Mouse (Mus musculus) CH12.LX (cell line): ENCODE results near the gene St6gal1.

Source experiments
- BHLHE40 ChIP-seq: IDR thresholded peaks from 2 replicates; pipeline ENCODE4 v1.6.1; 2011; ENCODE audit warnings: mild to moderate bottlenecking, low read depth, low read length, improper control_type of control experiment
- ELF1 ChIP-seq: IDR thresholded peaks from 2 replicates; pipeline ENCODE4 v1.6.1; 2014; ENCODE audit warnings: low read depth, mild to moderate bottlenecking, inconsistent platforms, low read length, improper control_type of control experiment
- EP300 ChIP-seq: IDR thresholded peaks from 2 replicates; pipeline ENCODE4 v1.6.1; 2011; ENCODE audit warnings: low read length, improper control_type of control experiment
- POLR2A ChIP-seq: IDR thresholded peaks from 2 replicates; pipeline ENCODE4 v1.6.1; 2011; ENCODE audit warnings: low read depth, mild to moderate bottlenecking, improper control_type of control experiment, low read length
- POLR2AphosphoS2 ChIP-seq: IDR thresholded peaks from 2 replicates; pipeline ENCODE4 v1.6.1; 2011; ENCODE audit warnings: low read depth, low read length, improper control_type of control experiment
- ZC3H11A ChIP-seq: IDR thresholded peaks from 2 replicates; pipeline ENCODE4 v1.6.1; 2012; ENCODE audit warnings: low read depth, mild to moderate bottlenecking, inconsistent platforms, low read length, improper control_type of control experiment

DNA sequence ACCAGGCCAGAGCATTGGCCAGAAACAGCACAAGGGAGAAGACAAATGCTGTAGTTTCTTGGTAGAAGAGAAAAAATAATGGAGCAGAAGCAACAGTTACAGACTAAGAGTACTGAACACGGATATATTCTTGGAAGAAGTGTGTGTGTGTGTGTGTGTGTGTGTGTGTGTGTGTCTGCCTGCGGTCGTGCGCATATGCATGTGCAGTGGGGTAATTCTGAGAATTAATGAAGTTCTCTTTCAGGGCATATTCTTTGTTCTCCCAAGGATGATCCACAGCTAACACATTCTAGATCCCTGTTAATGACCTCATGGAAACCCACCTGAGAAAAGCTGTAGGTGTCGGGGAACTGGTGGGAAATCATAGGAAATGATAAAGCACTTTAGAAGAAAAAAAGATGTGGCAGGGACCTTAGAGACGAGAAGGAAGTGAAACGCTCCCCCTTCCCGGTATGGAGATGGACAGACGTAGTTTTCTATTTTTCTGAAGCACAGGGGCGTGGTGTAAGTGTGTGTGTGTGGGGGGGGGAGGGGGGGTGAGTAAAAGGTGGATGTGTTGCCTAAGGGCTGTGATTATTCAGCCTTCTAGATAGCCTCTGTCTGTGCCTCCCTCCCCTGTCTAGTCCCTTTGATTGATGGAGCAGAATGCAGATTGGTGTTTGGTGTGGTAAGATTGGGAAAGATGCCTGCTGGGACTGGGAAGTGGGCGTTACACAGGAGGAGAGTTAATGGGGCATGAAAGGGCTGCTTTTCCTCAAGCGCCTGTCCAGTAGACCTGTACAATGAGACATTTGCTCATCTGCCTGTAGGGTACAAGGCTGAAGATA is 82.8 kb downstream of the St6gal1 start:
- TF ChIP-seq EP300, result peak; percentile 92
- no peak; the same call in 1 of the 2 replicates for TF ChIP-seq ELF1
- peak; percentile 82 for TF ChIP-seq BHLHE40
- peak; percentile 52; the same call in 1 of the 2 replicates for TF ChIP-seq POLR2A
- TF ChIP-seq ZC3H11A, result no peak
- no peak for TF ChIP-seq POLR2AphosphoS2
